Mouse (Mus musculus): ENCODE data around the gene Ankrd13d.

Ankrd13d gene

DNA sequence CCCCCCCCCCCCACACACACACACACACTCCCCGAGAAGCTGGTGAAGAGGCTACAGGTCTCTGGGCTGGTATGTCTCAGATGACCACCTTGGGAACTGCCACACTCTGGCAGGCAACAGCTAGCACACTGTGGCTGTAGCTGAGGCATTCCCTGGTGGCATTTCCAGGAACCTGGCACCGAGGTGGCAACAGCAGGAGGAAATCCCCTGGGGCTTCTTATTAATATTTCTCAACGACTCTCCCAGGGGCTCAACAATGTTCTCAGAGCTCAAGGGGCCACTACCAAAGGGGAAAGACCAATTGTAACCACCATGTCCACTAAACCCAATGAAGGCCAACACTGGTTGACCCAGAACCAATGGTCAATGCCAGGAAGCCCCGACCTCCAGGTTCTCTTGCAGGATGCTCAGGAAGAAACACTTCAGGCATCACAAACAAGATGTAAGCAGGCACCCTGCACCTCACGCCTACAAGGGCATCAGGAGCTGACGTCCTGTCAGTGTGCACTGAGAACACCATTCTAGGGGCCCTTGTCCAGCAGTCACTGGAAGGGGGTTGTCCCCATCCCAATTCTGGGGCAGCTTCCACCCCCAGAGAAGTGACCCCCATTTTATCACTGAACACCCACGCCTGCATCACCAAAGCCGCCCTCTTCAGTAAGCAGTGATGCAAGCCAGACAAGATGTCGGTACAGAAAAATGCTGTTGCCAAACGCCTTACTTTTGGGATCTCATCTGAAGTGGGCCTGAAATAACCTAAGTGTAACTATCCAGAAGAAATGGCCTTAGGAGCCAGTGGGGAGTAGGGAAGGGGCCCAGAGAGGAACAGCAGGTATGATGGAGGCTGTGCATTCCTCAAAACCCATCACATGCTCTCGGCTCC, 18.2 kb upstream of the Ankrd13d start:
- no peak for DNase-seq

DNA sequence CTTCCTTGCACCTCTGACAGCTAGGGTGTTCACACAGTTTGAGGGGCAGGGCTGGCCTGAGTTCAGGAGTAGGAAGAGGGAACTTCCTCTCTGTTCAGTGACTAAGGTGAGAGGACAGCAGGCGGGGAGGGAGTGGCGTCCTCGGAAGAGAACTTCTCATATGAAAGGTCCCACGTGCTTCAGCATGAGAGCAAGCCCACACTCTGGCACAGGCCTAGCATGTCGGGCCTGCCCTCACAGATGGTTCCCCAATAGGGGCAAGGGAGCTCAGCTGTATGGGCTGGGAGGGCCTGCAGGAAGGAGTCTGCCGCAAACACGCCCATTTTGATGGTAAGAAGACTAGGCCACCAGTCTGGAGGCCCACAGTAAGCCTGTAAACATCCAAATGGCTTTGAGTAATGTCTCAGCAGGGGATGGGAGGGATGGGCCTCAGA, 17.4 kb upstream of the Ankrd13d start:
- DNase-seq, result peak; percentile 56

DNA sequence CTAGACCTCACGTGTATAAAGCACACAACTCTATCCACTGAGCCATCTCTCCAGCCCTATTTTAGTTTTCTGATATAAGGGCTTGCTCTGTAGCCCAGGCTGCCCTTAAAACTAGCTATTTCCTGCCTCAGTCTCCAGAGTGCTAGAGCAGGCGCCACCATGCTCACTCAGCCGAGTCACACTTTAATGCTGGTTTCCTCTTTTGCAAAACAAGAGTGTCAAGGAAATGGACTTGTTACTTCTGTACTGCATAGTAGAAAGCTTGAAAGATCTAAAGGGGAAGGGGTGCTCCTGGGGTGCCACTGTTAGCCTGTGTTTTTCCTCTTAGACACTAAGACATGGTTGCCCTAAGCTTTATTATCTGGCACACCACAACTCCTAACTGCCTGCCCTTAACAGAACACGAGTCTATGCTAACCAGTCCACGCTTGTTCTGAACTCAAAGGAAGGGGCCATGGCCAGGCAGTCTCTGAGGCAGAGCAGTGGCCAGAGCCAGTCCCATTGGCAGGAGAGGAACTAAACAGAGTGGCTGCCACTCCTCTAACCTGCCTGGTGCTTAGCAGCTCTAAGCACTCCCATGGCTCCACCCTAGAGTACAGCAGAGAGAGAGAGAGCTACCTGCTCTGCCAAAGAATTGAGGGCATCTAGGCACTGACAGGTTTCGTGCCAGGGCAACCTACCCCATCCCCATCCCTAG, 16.8 kb upstream of the Ankrd13d start:
- DNase-seq, result no peak

DNA sequence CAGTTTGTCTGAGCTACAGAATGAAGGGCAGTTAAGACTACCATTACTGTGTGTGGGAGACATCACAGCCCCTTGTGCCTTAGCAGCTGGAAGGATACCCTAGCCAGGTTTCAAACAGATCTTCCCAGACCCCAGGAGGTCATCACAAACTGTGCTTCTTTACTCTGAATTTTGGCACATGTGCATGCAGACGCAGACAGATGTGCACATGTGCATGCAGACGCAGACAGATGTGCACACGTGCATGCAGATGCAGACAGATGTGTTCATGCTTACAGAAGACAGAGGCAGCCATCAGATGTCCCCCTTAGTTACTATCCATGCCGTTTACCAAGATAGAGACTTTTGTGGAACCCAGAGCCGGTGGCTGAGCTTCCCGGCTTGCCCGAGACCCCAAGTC, 16.2 kb upstream of the Ankrd13d start:
- no peak for DNase-seq

DNA sequence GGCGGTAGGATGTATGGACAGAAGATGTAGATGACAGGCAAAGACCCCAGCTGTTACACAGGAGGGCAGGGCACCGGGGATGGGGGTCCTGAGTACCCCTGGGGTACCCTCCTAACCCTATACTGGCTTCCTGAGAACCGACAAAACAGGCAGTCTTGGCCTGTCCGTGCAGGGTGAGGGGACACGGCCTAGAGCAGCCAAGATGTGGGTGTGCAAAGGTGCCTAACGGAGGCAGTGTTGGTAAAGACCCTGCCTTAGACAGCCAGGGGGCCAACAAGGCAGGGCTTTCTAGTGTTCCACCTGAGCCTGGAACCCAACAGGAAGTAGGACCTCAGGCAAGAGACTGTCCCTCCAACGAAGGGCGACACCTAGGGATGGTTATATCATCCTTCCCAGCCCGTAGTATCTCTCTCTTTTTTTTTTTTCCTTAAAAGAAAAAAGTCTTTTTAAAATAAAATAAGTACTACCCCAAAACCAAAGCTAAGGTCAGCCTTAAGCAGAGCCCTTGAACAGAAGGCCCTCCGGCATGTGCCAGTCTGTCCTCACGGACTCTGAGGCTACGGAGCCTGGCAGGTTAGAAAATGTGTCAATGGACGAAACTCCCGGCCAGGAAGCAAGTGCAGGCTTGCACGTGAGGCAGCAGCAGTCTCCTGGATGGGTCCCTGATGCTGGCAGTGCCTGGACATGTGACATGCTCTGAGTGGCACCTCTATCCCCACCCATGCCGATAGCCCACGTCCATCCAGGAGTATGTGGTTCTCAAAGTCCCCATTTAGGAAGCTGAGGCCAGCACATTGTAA, 15.6 kb upstream of the Ankrd13d start:
- no peak for DNase-seq

DNA sequence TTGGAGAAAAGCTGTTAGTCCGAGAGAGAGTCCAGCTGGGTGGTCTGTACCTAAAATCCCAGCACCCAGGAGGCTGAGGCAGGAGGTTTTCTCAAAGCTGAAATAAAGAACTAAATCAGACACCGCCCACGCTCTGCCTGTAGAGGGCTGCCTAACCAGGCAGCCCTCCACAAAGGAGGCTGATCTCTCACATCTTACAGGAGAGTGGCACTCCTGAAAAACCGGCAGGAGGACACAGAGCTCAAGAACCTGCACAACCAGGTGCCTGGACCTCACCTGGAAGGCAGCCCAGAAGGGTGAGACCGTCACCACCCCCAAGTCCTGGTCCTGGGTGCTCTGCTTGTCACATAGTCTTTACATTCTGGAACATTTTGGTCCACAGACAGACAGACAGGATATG, 14.9 kb upstream of the Ankrd13d start:
- no peak for DNase-seq

DNA sequence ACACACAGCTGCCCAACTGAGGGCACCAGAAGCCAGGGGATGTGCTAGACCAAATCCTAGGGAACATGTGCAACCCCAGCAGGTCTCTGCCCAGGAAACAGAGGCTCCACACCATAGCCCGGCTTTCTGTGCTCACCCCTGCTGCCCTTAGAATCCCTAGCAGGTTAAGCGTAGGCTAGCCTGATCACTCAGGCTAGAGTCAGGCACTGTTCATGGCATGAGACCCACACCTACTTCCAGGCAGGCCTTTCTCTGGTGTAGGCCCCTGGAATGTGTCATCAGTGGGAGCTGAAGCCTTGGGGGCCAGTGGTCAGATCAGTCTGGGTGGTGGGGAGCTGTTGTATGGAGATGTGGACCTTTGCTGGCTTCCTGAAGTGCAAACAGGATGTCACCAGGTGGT, 13.7 kb upstream of the Ankrd13d start:
- no peak for DNase-seq

DNA sequence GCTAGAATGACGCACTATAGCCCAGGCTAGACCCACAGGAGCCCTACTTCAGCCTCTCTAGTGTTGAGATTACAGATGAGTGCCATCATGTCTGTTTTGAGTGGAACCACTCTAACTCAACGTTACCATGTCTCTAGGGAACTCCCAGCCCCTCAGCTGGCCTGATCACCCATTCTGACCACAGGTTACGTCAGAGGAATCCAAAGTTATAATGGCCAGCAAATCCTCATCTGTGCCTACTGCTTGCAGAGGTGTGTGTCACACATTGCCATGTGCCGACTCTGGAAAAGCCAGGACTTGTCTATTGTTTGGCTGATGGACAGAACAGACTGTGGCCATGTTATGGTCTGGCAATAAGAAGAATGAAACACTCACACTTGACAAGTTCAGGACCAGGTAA, 12.5 kb upstream of the Ankrd13d start:
- no peak for DNase-seq

DNA sequence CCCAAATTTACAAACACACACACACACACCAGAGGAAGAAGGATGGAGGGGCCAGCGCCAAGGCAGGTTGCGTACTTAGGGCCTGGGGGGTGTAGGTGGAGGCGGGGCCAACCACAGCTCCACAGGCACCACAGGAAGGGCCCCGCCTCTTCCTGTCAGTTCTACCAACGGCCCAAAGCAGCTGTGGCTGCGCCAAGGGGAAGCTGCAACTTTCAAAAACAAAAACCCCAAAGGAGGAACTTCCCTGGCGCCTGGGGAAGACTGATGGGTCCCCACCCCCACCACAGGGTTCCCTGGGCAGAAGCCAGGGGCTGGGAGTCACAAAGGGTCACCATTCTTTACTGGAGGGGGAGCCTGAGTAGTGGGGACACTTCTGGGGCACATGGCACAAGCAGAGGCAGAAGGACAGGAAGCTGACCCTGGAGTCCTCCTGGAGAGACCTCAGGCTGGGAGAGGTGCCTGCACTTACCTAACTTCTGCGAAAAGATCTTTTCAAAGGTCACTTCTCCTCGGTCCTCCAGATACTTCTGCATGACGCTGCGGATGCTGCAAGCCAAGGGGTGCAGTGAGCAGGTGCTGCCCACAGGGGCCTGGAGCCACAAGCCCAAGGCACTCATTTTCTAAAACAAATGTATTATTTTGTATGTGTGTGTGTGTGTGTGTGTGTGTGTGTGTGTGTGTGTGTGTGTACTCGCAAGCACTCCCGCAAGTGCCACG, 11.6 kb upstream of the Ankrd13d start:
- DNase-seq, result peak; percentile 84

DNA sequence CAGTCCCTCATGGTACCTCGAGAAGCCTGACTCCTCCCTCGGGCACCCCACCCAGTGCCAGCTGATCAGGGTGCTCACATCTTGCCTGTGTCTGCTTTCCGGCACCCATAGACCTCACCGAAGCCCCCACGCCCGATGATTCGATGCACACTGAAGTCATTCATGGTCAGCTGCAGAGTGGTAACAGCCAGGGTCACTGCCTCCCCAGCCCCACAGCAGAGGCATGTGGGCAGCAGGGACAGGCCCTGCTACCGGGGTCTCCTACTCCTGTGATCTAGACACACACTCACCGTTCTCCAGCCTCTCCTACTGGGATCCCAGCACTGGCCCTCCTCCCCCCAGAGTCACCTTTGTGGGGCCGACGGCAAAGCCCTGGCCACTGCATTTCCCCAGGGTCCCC, 8.2 kb upstream of the Ankrd13d start:
- no peak for DNase-seq

DNA sequence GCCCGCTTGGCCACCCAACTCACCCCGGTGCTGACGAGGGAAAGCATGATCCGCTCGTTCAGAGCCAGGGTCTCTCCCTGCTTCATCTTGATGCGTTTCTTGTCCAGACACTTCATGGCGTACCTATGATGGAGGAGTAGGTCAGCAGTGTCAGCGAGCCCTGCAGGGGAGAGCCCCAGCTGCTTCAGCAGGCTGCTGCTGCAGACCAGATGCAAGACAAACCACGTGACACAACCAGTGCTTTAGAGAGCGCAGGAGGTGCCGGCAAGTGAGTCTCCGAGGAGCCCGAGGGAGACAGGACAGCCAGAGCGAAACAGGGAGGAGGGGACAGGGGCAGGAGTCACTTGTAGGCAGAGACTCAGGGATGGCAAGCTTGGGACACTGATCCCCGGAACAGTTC, 7.8 kb upstream of the Ankrd13d start:
- DNase-seq, result no peak

DNA sequence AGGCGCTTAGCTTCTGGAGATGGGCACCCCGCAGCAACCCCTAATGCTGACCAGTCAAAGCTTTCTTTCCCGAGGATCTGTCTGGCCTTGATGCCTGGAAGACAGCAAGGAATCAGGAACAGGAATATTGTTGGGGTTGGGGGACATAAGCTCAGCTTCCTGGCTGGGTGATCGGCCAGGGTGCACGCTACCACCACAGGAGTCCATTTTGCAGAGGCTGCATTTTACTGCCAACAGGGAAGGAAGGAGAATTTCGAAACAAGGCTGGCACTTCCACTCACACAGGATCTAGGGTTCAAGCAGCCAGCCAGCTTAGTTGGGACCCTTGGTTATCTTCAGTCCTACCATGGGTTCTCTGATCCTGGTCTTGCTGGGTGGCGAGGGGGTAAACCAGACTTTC, 716 bp upstream of the Ankrd13d start:
- no peak for DNase-seq

DNA sequence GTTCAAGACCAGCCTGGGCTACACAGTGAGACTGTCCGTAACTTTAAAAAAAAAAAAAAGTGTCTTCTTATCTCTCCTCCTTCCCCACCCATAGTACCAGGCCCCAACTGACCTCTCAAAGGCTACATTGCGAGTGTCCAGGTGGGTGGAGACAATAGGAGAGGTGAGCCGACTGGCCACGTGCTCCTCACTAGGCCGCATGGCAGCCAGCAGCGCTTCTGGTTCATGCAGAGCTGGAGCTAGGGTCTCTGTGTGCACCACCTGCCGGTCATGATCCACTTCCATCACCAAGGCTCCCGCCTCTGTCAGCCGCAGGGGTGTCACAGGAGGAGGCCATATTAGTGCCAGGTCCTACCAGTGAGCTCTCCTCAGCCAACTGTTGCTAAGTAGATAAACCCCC, 2.5 kb downstream of the Ankrd13d start:
- DNase-seq, result no peak

DNA sequence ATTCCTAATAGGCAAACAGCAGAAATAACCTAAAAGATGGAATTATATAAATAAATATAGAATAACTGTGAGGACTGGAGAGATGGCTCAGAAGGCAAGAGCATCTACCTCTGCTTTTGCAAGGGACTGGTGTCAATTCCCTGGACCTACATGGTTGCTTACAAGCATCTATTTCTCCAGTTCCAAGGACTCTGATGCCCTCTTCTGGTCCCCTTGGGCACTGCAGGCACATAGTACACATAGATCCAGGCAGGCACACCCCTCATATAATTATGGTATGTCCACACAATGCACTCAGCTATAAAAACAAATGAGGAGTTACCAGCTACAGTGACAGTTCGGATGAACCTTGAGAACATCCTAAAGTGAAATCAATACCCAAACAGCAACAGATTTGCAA, 3.5 kb downstream of the Ankrd13d start:
- no peak for DNase-seq

DNA sequence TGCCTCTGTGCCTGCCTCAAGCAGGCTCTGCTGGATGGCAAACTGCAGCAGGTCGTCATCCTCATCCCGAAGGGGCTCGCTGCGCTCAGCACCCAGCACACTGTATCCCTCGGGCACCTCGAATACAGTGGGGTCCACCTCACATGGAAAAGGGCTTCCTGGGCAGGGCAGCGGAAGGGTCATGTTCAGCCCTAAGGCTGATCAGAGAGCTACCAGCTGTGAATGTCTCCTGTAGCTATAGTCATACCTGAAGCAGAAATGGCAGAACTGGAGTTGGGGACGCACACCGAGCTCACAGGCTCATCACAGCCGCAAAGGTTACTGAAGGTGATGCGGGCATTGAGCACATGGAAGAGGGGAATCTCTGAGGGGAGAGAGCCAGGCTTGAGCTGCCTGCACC, 12.0 kb downstream of the Ankrd13d start:
- no peak for DNase-seq

DNA sequence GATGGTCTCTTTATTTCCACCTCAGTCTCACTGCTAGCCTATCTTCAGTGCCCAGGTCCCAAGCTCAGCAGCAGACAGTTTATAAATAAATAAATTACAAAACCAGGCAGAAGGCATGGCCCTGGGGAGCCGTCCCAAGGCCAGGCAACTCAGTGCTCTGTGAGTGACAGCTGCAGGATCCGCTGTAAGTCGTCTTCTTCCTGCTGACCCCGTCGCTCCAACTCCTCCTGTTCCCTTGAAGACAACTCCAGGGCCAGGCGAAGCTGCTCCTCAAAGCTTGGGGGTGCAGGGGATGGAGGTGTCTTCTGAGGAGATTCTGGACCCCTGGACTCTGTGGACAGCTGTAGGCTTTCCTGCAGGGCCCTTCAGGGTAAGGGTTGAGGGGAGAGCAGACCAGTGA, 12.8 kb downstream of the Ankrd13d start:
- DNase-seq, result no peak

DNA sequence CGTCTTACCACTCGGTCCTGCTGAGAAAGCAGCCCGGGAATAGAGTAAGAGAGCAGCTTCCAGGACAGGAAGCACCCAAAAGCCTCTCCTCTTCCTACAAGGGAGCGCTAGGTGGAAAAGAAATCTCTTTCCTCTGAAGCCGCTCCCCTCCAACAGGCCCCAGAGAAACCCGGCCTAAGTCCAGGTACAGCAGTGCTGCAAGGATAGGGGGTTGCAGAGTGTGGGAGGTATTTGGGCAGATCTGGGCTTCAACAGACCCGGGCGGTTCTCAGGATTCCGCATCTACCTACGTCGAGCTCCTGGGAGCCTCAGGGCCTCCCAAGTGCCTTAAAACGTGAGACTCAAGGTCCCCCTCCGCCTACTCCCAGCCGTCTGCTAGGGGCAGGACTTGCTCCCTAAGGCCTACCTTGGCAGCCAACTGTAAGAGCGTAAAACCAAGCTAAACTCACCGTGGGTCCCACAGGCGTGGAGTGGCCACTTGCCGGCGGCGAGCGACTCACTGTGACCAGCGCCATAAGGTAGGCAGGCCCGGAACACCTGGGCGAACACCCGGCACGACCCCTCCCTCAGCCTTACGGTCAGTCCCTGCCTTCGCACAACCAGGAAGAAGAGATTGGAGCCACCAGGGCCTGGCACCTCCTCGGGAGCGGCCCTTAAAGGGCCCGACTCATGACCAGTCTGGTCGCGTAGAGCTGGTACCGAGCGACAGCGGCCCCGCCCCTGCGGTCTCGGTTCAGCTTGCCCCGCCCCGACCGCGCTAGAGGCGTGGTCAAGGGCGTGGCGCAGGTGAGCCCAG, 14.2 kb downstream of the Ankrd13d start, which contains the start of gene Ssh3:
Gene Ssh3, minus strand, starts transcription at position 615 of the 796 bp plus-strand sequence.
- peak; percentile 81 for DNase-seq

DNA sequence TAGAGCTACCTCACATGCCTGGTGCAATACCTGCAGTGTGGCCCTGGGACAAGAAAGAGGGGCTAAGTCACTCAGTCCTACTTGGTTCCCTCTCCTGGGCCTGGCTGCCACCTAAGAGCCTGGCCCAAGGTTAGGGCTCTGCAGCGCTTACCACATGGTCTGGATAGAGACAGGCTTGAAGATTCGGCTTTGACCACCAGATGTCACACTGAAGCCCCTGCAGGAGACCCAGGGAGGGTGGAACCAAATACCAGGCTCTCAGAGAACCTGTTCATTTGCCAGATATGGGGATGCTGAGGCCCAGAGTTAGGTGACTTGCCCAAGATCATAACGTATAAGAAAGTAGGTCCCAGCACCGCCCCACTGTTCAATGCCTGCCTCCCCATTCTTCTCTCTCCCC, 17.0 kb downstream of the Ankrd13d start:
- no peak for DNase-seq

DNA sequence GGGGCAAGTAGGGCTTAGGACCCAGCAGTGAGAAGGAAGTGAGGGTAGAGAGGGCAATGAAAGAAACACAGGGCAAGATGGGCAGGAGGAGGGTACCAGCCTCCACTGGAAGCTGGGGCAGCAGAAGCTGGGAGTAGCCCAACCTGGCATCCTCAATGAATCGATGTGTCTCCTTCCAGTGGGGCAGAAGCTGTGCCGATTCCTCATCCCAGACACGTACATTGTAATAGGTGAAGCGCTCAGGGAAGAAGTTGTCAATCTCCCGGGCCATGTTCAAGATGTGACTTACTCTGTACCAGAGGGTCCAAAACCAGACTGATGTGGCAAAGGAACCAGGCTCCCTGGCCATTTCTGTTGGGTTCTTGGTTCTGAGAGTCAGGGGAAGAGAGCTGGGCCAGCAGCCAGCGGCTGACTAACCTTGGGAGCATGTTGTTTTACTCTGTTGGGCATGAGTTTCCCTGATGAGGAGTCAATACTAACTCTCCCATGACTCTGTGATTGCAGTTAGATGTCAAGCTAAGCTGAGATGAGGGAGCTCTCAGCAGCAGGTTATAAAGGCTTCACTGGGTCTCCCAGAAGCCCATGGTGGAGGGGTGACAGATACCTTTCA, 18.7 kb downstream of the Ankrd13d start:
- no peak for DNase-seq

DNA sequence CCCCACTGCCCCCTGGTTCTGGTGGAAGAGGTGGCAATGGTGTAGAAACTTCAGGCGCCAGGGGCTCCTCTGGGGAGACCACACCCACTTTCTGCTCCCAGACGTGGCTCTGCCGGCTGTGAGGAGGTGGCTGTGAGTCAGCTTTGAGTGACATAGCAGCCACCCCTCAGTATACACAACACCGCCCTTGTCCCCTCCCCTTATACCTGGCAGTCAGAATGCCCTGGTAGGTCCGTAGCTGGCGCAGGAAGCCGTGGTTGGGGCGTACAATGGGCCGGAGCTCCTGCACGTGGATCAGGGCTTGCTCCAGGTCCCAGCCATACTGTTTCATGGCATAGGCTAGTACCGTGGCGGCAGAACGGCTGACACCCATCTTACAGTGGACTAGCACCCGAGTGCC, 19.2 kb downstream of the Ankrd13d start:
- no peak for DNase-seq

DNA sequence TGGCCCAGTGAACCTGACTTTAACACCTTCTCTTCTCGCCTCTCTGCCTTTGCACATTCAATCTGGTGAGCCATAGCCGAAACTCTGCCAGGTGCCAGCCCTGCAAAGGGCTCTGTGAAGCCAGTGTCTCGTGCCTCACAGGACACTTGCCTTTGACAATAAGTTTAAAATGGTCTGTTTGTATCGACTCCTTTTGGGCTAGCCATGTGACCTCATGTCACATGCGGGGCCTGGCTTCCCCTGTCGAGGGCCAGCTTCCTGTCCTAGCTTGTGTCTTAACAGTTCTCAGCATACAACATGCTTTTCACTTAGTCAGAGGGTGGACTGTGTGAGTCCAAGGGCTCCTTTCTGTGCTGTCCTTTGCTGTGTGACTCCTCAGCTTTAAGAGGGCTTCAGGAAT, 20.2 kb downstream of the Ankrd13d start:
- DNase-seq, result no peak
